ENCODE assay signal across 12 mouse cellular contexts in genomic region chr9:45976884-45977283, GRCm38 (mm10). TPM values are rescaled to one million over a fixed set of nuclear protein-coding genes. Genes with fewer than 3 reads are reported as not detected.
A peak's percentile ranks its signal among the peaks of the same experiment; 100 is the strongest.
DNase-seq lines count a peak whose midpoint lies in the region; ATAC-seq and TF ChIP-seq lines count a peak whose summit lies in the region.
"Had no signal": no experiment of that assay in that cellular context is flagged by ENCODE, and none has a peak within 500 bp of the region (broad histone marks: within the 10 kb centered on the region; RNA-seq: fewer than 3 reads in every experiment).

No protein-coding gene starts in this region.

- TF ChIP-seq POLR2A in cerebellum, adult 2 months (IDR thresholded peaks at IDR 0.05; ENCODE audit: borderline replicate concordance, insufficient read depth, low read length), result no peak

- ATAC-seq in inflammation-experienced regulatory T-cells, adult 6 months, result no peak

- peak; percentile 14; the same call in 1 of the 2 replicates for TF ChIP-seq CTCF in cerebellum, adult 2 months (IDR thresholded peaks at IDR 0.05; ENCODE audit: borderline replicate concordance, insufficient read depth, low read depth, low read length)
- peak; percentile 54 for TF ChIP-seq CTCF in layer of hippocampus, adult 2 months (conservative IDR thresholded peaks at IDR 0.05)

- no peak overlapping the region for H3K27ac ChIP-seq in cerebellum, adult 2 months (ENCODE audit: insufficient read depth, low read length)
- H3K27ac ChIP-seq in layer of hippocampus, adult 2 months, result no peak overlapping the region
- H3K27ac ChIP-seq: heart, embryonic 13.5 days; hindbrain, embryonic 13.5 days had no signal

- H3K4me3 ChIP-seq in cerebellum, adult 2 months (replicated peaks; ENCODE audit: insufficient read depth, low read depth, low read length), result no peak overlapping the region
- no peak overlapping the region for H3K4me3 ChIP-seq in layer of hippocampus, adult 2 months
- H3K4me3 ChIP-seq: heart, embryonic 13.5 days; hindbrain, embryonic 13.5 days had no signal

- H3K27me3 ChIP-seq in cerebellum, adult 2 months (ENCODE audit: control insufficient read depth, insufficient read depth, low read length), result no peaks in the 10 kb centered on the region
- H3K27me3 ChIP-seq: heart, embryonic 13.5 days; hindbrain, embryonic 13.5 days had no signal

- H3K4me1 ChIP-seq in cerebellum, adult 2 months (ENCODE audit: control insufficient read depth, insufficient read depth, low read length), result no peaks in the 10 kb centered on the region

- 73% methylated on average over 2 of the region's 2 CpGs for WGBS in cerebellum, adult 2 months

- no peak for DNase-seq in cerebellum, adult 2 months
- DNase-seq in cerebellum, adult 11 months, result no peak
- DNase-seq in layer of hippocampus, adult 2 months (ENCODE audit: low spot score in 2 of 2), result no peak
- no peak for DNase-seq in layer of hippocampus, adult 9-10 months (ENCODE audit: low spot score)
- DNase-seq in thymus, postnatal 0 days (ENCODE audit: low spot score), result peak; percentile 34
- DNase-seq in thymus, postnatal 36 days, result no peak
- DNase-seq in thymus, postnatal 4 days, result peak; percentile 38
- DNase-seq: adrenal gland, postnatal 10 days; cerebellum, adult 8-10 months had no signal

RNA-seq across cellular contexts. Expression of gene Sidt2, which starts 21.8 kb away (rescaled TPM):
- polyA plus RNA-seq in cerebellum, adult 2 months (2012; rRNA removed), result 130 and 142 TPM in 2 replicates
- total RNA-seq in layer of hippocampus, adult 2 months (2021), result 10 to 100 TPM; 78.3 to 80.8 TPM
- polyA plus RNA-seq in thymus, postnatal 0 days (2015; fragmentation: Nextera tagmentation; extraction: Ambion mirVana), result 58.0 and 64.2 TPM in 2 replicates
- 10 to 100 TPM; 27.0 to 48.9 (median 35.8) TPM for polyA plus RNA-seq in inflammation-experienced regulatory T-cells, adult 6 months (2017; shearing (Covaris generic))

RNA-seq across cellular contexts. Expression of gene Pafah1b2, which starts 35.6 kb away (rescaled TPM):
- polyA plus RNA-seq in cerebellum, adult 2 months (2012; rRNA removed), result 108 and 111 TPM in 2 replicates
- total RNA-seq in layer of hippocampus, adult 2 months (2021), result 100 to 1,000 TPM; 215 to 228 TPM
- 110 TPM in 2 replicates for polyA plus RNA-seq in thymus, postnatal 0 days (2015; fragmentation: Nextera tagmentation; extraction: Ambion mirVana)
- polyA plus RNA-seq in inflammation-experienced regulatory T-cells, adult 6 months (2017; shearing (Covaris generic)), result 10 to 100 TPM; 58.6 to 75.2 (median 67.0) TPM

RNA-seq across cellular contexts. Expression of gene Sik3, which starts 35.7 kb away (rescaled TPM):
- polyA plus RNA-seq in cerebellum, adult 2 months (2012; rRNA removed), result 63.1 and 69.1 TPM in 2 replicates
- total RNA-seq in layer of hippocampus, adult 2 months (2021), result 100 to 1,000 TPM; 133 to 141 TPM
- 6.3 and 9.4 TPM in 2 replicates for polyA plus RNA-seq in thymus, postnatal 0 days (2015; fragmentation: Nextera tagmentation; extraction: Ambion mirVana)
- 10 to 100 TPM; 11.0 to 13.9 (median 11.5) TPM for polyA plus RNA-seq in inflammation-experienced regulatory T-cells, adult 6 months (2017; shearing (Covaris generic))

RNA-seq across cellular contexts. Expression of gene Tagln, which starts 41.0 kb away (rescaled TPM):
- polyA plus RNA-seq in cerebellum, adult 2 months (2012; rRNA removed), result 13.2 and 13.7 TPM in 2 replicates
- total RNA-seq in layer of hippocampus, adult 2 months (2021), result 10 to 100 TPM in 1 of 2 experiments, 1 to 10 TPM in 1; 7.0 to 13.2 TPM
- 13.0 and 16.2 TPM in 2 replicates for polyA plus RNA-seq in thymus, postnatal 0 days (2015; fragmentation: Nextera tagmentation; extraction: Ambion mirVana)
- polyA plus RNA-seq in inflammation-experienced regulatory T-cells, adult 6 months (2017; shearing (Covaris generic)), result 1 to 10 TPM in 2 of 3 experiments, under 1 TPM in 1; 0.40 to 2.2 (median 1.1) TPM

Comparison
In these comparisons a context has a peak if more than half of its experiments do, and no peak if none do; other contexts are left out.
1. DNase-seq: peak in thymus, postnatal 0 days (single experiment) and thymus, postnatal 4 days (single experiment); none in cerebellum, adult 2 months (0 of 2), cerebellum, adult 11 months (single experiment), layer of hippocampus, adult 2 months (0 of 2), layer of hippocampus, adult 9-10 months (single experiment) and thymus, postnatal 36 days (0 of 2).